Mouse (Mus musculus) lung, postnatal 36 days (tissue): ENCODE measurements around the gene Ppp1ca.

ENCODE experiments used
- DNase-seq: peaks from one replicate; pipeline ENCODE4 v3.0.0; 2022; ENCODE audit warnings: mixed read lengths

Ppp1ca gene

GRCm38 (mm10) chr19:4187303-4187702 lies 4.6 kb upstream of the Ppp1ca start:
- no peak for DNase-seq

GRCm38 (mm10) chr19:4189051-4189620 lies 2.7 kb upstream of the Ppp1ca start:
- no peak for DNase-seq

GRCm38 (mm10) chr19:4190831-4191334 lies 982 bp upstream of the Ppp1ca start, which contains the start of gene Tbc1d10c:
Tbc1d10c (minus strand) TSS chr19:4191284.
- DNase-seq: peak; percentile 70

GRCm38 (mm10) chr19:4192251-4192985 lies 553 bp downstream of the Ppp1ca start:
- no peak for DNase-seq

- no peak for DNase-seq
Observed at GRCm38 (mm10) chr19:4193129-4193528, 1.3 kb downstream of the Ppp1ca start.

GRCm38 (mm10) chr19:4194021-4194724 lies 2.3 kb downstream of the Ppp1ca start:
- DNase-seq: no peak

GRCm38 (mm10) chr19:4194776-4195650 lies 3.1 kb downstream of the Ppp1ca start:
- DNase-seq: no peak

- no peak for DNase-seq
Observed at GRCm38 (mm10) chr19:4196048-4196447, 4.2 kb downstream of the Ppp1ca start.

- DNase-seq: no peak
Observed at GRCm38 (mm10) chr19:4196548-4196947, 4.7 kb downstream of the Ppp1ca start.

- no peak for DNase-seq
Observed at GRCm38 (mm10) chr19:4197180-4197579, 5.3 kb downstream of the Ppp1ca start.

GRCm38 (mm10) chr19:4201291-4201909 lies 9.5 kb downstream of the Ppp1ca start, which contains the start of gene Rad9a:
Rad9a (minus strand) TSS chr19:4201662.
- peak; percentile 100 for DNase-seq

GRCm38 (mm10) chr19:4202149-4202548 lies 10.3 kb downstream of the Ppp1ca start:
- DNase-seq: no peak

- peak; percentile 56 for DNase-seq
Observed at GRCm38 (mm10) chr19:4203148-4203547, 11.3 kb downstream of the Ppp1ca start.

GRCm38 (mm10) chr19:4203604-4204326 lies 11.9 kb downstream of the Ppp1ca start:
- DNase-seq: peak; percentile 62

GRCm38 (mm10) chr19:4204889-4205288 lies 13.0 kb downstream of the Ppp1ca start:
- DNase-seq: no peak

- DNase-seq: peak; percentile 89
Observed at GRCm38 (mm10) chr19:4206971-4207370, 15.1 kb downstream of the Ppp1ca start.

GRCm38 (mm10) chr19:4208563-4208962 lies 16.7 kb downstream of the Ppp1ca start:
- no peak for DNase-seq

- DNase-seq: no peak
Observed at GRCm38 (mm10) chr19:4211891-4212588, 20.2 kb downstream of the Ppp1ca start.

- no peak for DNase-seq
Observed at GRCm38 (mm10) chr19:4213524-4213974, 21.7 kb downstream of the Ppp1ca start.

- DNase-seq: peak; percentile 76
Observed at GRCm38 (mm10) chr19:4214071-4214770, 22.4 kb downstream of the Ppp1ca start, which contains the start of the genes Clcf1 and AC109138.7. Clcf1 (plus strand) TSS chr19:4214238. AC109138.7 (plus strand) TSS chr19:4214357.
